Mouse (Mus musculus) embryonic facial prominence, embryonic 11.5 days (tissue): ENCODE results near the gene Nbas. TPM values are rescaled to one million over a fixed set of nuclear protein-coding genes. Genes with fewer than 3 reads are reported as not detected.

Experiments used
- ATAC-seq: fragments of 200-750 bp; cut with Nextera tagmentation; replicated peaks from 2 replicates; pipeline ENCODE4 v1.8.0; 2017; ENCODE audit warnings: low read depth; ENCODE audit not compliant: insufficient number of reproducible peaks, low FRiP score, low TSS enrichment
- DNase-seq: peaks from one replicate; pipeline ENCODE4 v3.0.0-alpha.2; 2015; ENCODE audit warnings: low spot score
- H3K27ac ChIP-seq: fragments of 300-500 bp; sonication (generic); replicated peaks from 2 replicates; pipeline ENCODE4 v1.5.1; 2014; ENCODE audit warnings: mild to moderate bottlenecking, low read depth, low read length, control low read depth
- H3K27me3 ChIP-seq: fragments of 300-500 bp; sonication (generic); 2 replicates; pipeline ENCODE4 v1.6.1; 2014; ENCODE audit warnings: mild to moderate bottlenecking, low read length, moderate library complexity, mixed read lengths; ENCODE audit not compliant: control insufficient read depth, insufficient read depth
- H3K36me3 ChIP-seq: fragments of 300-500 bp; sonication (generic); replicated peaks from 2 replicates; pipeline ENCODE4 v1.6.1; 2014; ENCODE audit warnings: low read depth, mild to moderate bottlenecking, low read length, moderate library complexity, mixed read lengths; ENCODE audit not compliant: control insufficient read depth, insufficient read depth
- H3K4me1 ChIP-seq: fragments of 300-500 bp; sonication (generic); 2 replicates; pipeline ENCODE4 v1.6.1; 2014; ENCODE audit warnings: low read length, mixed read lengths; ENCODE audit not compliant: control insufficient read depth, insufficient read depth
- H3K4me2 ChIP-seq: fragments of 300-500 bp; sonication (generic); 2 replicates; pipeline ENCODE4 v1.6.1; 2014; ENCODE audit warnings: low read depth, mild to moderate bottlenecking, control low read depth, low read length, moderate library complexity
- H3K4me3 ChIP-seq: fragments of 300-500 bp; sonication (generic); 2 replicates; pipeline ENCODE4 v1.5.1; 2014; ENCODE audit warnings: low read depth, low read length, control low read depth
- H3K9ac ChIP-seq: fragments of 300-500 bp; sonication (generic); replicated peaks from 2 replicates; pipeline ENCODE4 v1.6.1; 2014; ENCODE audit warnings: mild to moderate bottlenecking, control low read depth, low read length
- H3K9me3 ChIP-seq: fragments of 300-500 bp; sonication (generic); replicated peaks from 2 replicates; pipeline ENCODE4 v1.6.1; 2016; ENCODE audit warnings: mild to moderate bottlenecking, low read length, inconsistent platforms, mixed read lengths; ENCODE audit not compliant: control insufficient read depth
- WGBS: fragments of 180-500 bp; shearing (Covaris S2); extraction: QIAGEN DNeasy Blood & Tissue Kit; methylation state at CpG from one replicate; pipeline ENCODE4 v1.1.7; 2014; 5-methylcytosine and 5-hydroxymethylcytosine counted together
- polyA plus RNA-seq: library from polyadenylated mRNA; unstranded; fragments of >200 nt; fragmentation: Nextera tagmentation; extraction: Ambion mirVana; gene quantifications from 2 replicates; pipeline ENCODE4 v1.2.1, GENCODE M21; 2014

Nbas gene
- polyA plus RNA-seq, 1 experiment from 2014 or later, result 14.3 TPM

- 68% methylated on average over 9 of the region's 9 CpGs for WGBS
- DNase-seq (no peak), ATAC-seq (no peak)
- Histone ChIP-seq H3K27ac (no peak overlapping the region), H3K4me3 (no peak overlapping the region), H3K9me3 (no peaks in the 10 kb centered on the region), H3K36me3 (no peaks in the 10 kb centered on the region), H3K9ac (no peak overlapping the region), H3K27me3 (no peaks in the 10 kb centered on the region), H3K4me1 (no peaks in the 10 kb centered on the region), H3K4me2 (no peak overlapping the region)
These were observed 192.7 kb downstream of the Nbas start for GRCm38 (mm10) chr12:13461558-13462153.

- 88% methylated on average over 6 of the region's 6 CpGs for WGBS
- DNase-seq (no peak), ATAC-seq (no peak)
- no peak overlapping the region for H3K4me2 ChIP-seq
- no peak overlapping the region for H3K9ac ChIP-seq
- no peaks in the 10 kb centered on the region for H3K36me3 ChIP-seq
- no peaks in the 10 kb centered on the region for H3K9me3 ChIP-seq
- H3K4me3 ChIP-seq, result no peak overlapping the region
- H3K4me1 ChIP-seq, result no peaks in the 10 kb centered on the region
- H3K27ac ChIP-seq, result no peak overlapping the region
- H3K27me3 ChIP-seq, result no peaks in the 10 kb centered on the region
These were observed 193.5 kb downstream of the Nbas start for GRCm38 (mm10) chr12:13462397-13462796.

GRCm38 (mm10) chr12:13465554-13465953 lies 196.6 kb downstream of the Nbas start:
- Histone ChIP-seq H3K9ac (no peak overlapping the region), H3K27ac (no peak overlapping the region), H3K36me3 (no peaks in the 10 kb centered on the region), H3K4me3 (no peak overlapping the region), H3K27me3 (no peaks in the 10 kb centered on the region), H3K4me2 (no peak overlapping the region), H3K4me1 (no peaks in the 10 kb centered on the region), H3K9me3 (no peaks in the 10 kb centered on the region)
- no peak for DNase-seq
- ATAC-seq, result no peak
- WGBS, result 82% methylated on average over 2 of the region's 2 CpGs

DNA sequence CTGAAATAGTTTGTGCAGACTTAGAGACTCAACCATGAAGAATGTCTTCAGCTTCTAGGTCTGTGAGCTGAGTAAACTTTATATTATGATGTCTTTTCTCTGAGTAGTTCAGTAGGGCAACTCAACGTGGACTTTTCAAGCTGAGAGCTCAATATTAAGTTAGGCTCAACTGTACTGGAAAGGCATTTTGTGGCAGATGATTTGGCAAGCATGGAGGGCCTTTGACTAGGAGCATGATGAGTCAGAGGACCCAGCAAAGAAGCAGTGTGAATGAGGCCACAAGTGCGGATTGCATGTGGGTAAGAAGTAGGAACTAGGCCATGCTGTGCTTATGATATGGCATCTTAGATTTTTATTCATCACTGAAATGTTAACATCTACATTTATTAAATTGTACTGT lies 205.9 kb downstream of the Nbas start:
- no peak for DNase-seq
- Histone ChIP-seq H3K36me3 (no peaks in the 10 kb centered on the region), H3K4me1 (no peaks in the 10 kb centered on the region), H3K27me3 (no peaks in the 10 kb centered on the region), H3K4me2 (no peak overlapping the region), H3K27ac (no peak overlapping the region), H3K9me3 (no peaks in the 10 kb centered on the region), H3K9ac (no peak overlapping the region), H3K4me3 (no peak overlapping the region)
- 92% methylated on average over 2 of the region's 2 CpGs for WGBS
- no peak for ATAC-seq

DNA sequence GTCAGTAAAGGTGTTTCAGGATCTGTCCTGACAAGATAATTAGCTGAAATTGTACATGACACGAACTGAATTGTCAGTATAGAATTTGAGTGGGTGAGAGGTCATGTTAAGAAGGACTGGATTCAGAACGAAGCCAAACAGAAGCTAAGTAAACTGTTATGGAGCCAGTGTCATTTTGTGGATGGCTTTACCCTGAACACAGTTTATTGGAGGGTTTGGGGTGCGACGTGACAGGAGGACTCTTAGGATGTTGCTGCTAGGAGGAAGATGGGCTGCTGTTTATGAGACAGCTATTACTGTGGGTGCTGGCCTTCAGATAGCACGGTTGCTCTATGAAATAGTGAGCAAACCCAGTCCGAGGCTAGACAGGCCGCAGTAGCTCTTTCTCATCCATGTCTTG lies 210.2 kb downstream of the Nbas start:
- Histone ChIP-seq H3K4me3 (no peak overlapping the region), H3K9ac (no peak overlapping the region), H3K36me3 (no peaks in the 10 kb centered on the region), H3K27me3 (no peaks in the 10 kb centered on the region), H3K9me3 (no peaks in the 10 kb centered on the region), H3K4me2 (no peak overlapping the region), H3K27ac (no peak overlapping the region), H3K4me1 (no peaks in the 10 kb centered on the region)
- WGBS, result 77% methylated on average over 7 of the region's 7 CpGs
- DNase-seq, result no peak
- no peak for ATAC-seq

- H3K4me3 ChIP-seq, result no peak overlapping the region
- H3K27me3 ChIP-seq, result no peaks in the 10 kb centered on the region
- no peak overlapping the region for H3K27ac ChIP-seq
- H3K9ac ChIP-seq, result no peak overlapping the region
- 89% methylated on average over 3 of the region's 3 CpGs for WGBS
- DNase-seq (no peak), ATAC-seq (no peak)
- H3K9me3 ChIP-seq, result no peaks in the 10 kb centered on the region
- H3K4me2 ChIP-seq, result no peak overlapping the region
- no peaks in the 10 kb centered on the region for H3K36me3 ChIP-seq
- H3K4me1 ChIP-seq, result no peaks in the 10 kb centered on the region
These were observed 217.3 kb downstream of the Nbas start for GRCm38 (mm10) chr12:13486278-13486677.

- DNase-seq, result no peak
- Histone ChIP-seq H3K9ac (no peak overlapping the region), H3K27ac (no peak overlapping the region), H3K4me3 (no peak overlapping the region), H3K4me2 (no peak overlapping the region), H3K27me3 (no peaks in the 10 kb centered on the region), H3K9me3 (no peaks in the 10 kb centered on the region), H3K4me1 (no peaks in the 10 kb centered on the region), H3K36me3 (no peaks in the 10 kb centered on the region)
- 88% methylated on average over 6 of the region's 6 CpGs for WGBS
- ATAC-seq, result no peak
These were observed 228.3 kb downstream of the Nbas start for GRCm38 (mm10) chr12:13497211-13497610.

- WGBS, result 85% methylated on average over 10 of the region's 10 CpGs
These were observed 230.4 kb downstream of the Nbas start for GRCm38 (mm10) chr12:13499237-13499889.

More at GRCm38 (mm10) chr12:13499237-13499889, 230.4 kb downstream of the Nbas start:
- DNase-seq, result no peak
- no peaks in the 10 kb centered on the region for H3K27me3 ChIP-seq
- H3K9ac ChIP-seq, result no peak overlapping the region
- no peak for ATAC-seq
- H3K4me2 ChIP-seq, result no peak overlapping the region
- H3K27ac ChIP-seq, result no peak overlapping the region
- no peaks in the 10 kb centered on the region for H3K4me1 ChIP-seq
- H3K4me3 ChIP-seq, result no peak overlapping the region
- no peaks in the 10 kb centered on the region for H3K9me3 ChIP-seq
- no peaks in the 10 kb centered on the region for H3K36me3 ChIP-seq
